Mouse (Mus musculus) kidney, embryonic 14.5 days (tissue): ENCODE data around the gene Aaas. TPM values are rescaled to one million over a fixed set of nuclear protein-coding genes. Genes with fewer than 3 reads are reported as not detected.

Experiments
- ATAC-seq: fragments of 200-750 bp; cut with Nextera tagmentation; 2 replicates; pipeline ENCODE4 v1.8.0; 2017; ENCODE audit warnings: moderate number of reproducible peaks, mild to moderate bottlenecking, moderate TSS enrichment, moderate library complexity; ENCODE audit not compliant: low FRiP score, low TSS enrichment
- H3K27ac ChIP-seq: fragments of 300-500 bp; sonication (generic); 2 replicates; pipeline ENCODE4 v1.5.1; 2014; ENCODE audit warnings: low read depth, mild to moderate bottlenecking, low read length, moderate library complexity, mixed read lengths
- H3K27me3 ChIP-seq: fragments of 300-500 bp; sonication (generic); 2 replicates; pipeline ENCODE4 v1.6.1; 2014; ENCODE audit warnings: mild to moderate bottlenecking, low read length; ENCODE audit not compliant: control insufficient read depth, insufficient read depth
- H3K36me3 ChIP-seq: fragments of 300-500 bp; sonication (generic); 2 replicates; pipeline ENCODE4 v1.6.1; 2014; ENCODE audit warnings: low read length, mixed read lengths; ENCODE audit not compliant: control insufficient read depth, insufficient read depth
- H3K4me1 ChIP-seq: fragments of 300-500 bp; sonication (generic); 2 replicates; pipeline ENCODE4 v1.6.1; 2014; ENCODE audit warnings: low read length, mixed read lengths; ENCODE audit not compliant: control insufficient read depth, insufficient read depth
- H3K4me2 ChIP-seq: fragments of 300-500 bp; sonication (generic); replicated peaks from 2 replicates; pipeline ENCODE4 v1.6.1; 2014; ENCODE audit warnings: low read depth, mild to moderate bottlenecking, low read length
- H3K4me3 ChIP-seq: fragments of 300-500 bp; sonication (generic); 2 replicates; pipeline ENCODE4 v1.5.1; 2014; ENCODE audit warnings: mild to moderate bottlenecking, low read length
- H3K9ac ChIP-seq: fragments of 300-500 bp; sonication (generic); 2 replicates; pipeline ENCODE4 v1.6.1; 2014; ENCODE audit warnings: low read depth, mild to moderate bottlenecking, low read length, moderate library complexity
- H3K9me3 ChIP-seq: fragments of 300-500 bp; sonication (generic); 2 replicates; pipeline ENCODE4 v1.6.1; 2016; ENCODE audit warnings: low read length; ENCODE audit not compliant: control insufficient read depth
- WGBS: fragments of 180-500 bp; shearing (Covaris S2); extraction: QIAGEN DNeasy Blood & Tissue Kit; methylation state at CpG from one replicate; pipeline ENCODE4 v1.1.7; 2014; 5-methylcytosine and 5-hydroxymethylcytosine counted together
- polyA plus RNA-seq: library from polyadenylated mRNA; unstranded; fragments of >200 nt; fragmentation: Nextera tagmentation; extraction: Ambion mirVana; gene quantifications from 2 replicates; pipeline ENCODE4 v1.2.1, GENCODE M21; 2014

Aaas gene
- polyA plus RNA-seq, result 73.3 and 84.7 TPM in 2 replicates

DNA sequence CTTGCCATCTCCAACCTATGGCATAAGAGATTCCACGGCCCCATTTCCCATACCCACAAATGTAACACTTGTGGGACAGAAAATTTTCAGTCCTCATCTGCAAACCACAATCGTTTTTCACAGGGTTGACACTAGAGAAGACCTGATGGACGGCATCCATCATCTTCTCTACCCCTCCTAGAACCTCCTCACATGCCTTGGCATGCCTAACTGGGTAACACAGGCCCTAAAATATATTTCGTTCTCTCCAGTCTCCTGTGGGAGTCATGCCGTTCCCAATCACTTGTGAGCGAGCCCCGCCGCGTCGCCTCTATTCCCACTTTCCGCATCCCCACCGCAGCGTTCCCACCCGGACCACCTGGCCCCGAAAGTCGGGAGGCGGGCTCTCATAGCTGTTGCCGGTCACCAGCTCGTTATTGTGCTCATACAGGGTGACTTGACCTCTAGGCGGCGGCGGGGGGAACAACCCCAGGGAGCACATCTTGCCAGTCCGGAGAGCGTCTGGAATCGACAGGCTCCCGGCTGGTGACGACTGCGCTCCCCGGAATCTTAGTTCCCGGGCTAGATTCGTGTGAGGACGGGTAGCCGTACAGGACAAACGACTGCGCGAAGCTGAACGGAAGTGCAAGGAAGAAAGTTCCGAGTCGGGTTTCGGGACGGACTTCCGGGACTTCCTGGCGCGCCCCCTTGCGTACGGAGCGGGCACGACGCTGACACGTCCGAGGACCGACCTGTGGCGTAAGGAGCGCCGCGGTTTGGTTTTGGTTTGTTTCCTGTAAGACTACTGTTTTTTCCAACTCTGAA is at the start of gene Aaas:
TSS of gene Aaas (minus strand) at position 634 of the 804 bp plus-strand sequence.
- peak; percentile 86 for ATAC-seq
- Histone ChIP-seq H3K27me3 (no peaks in the 10 kb centered on the region), H3K4me3 (peak within 1 kb of the TSS; percentile 87), H3K9ac (peak within 1 kb of the TSS; percentile 86), H3K27ac (peak within 1 kb of the TSS; percentile 79; the same call in 1 of the 2 replicates), H3K36me3 (peaks cover 18% of the 10 kb centered on the region), H3K4me1 (peaks cover 5% of the 10 kb centered on the region; the same call in 1 of the 2 replicates), H3K4me2 (peak within 1 kb of the TSS; percentile 73), H3K9me3 (no peaks in the 10 kb centered on the region)
- WGBS, result under 1% methylated on average over 56 of the region's 56 CpGs

DNA sequence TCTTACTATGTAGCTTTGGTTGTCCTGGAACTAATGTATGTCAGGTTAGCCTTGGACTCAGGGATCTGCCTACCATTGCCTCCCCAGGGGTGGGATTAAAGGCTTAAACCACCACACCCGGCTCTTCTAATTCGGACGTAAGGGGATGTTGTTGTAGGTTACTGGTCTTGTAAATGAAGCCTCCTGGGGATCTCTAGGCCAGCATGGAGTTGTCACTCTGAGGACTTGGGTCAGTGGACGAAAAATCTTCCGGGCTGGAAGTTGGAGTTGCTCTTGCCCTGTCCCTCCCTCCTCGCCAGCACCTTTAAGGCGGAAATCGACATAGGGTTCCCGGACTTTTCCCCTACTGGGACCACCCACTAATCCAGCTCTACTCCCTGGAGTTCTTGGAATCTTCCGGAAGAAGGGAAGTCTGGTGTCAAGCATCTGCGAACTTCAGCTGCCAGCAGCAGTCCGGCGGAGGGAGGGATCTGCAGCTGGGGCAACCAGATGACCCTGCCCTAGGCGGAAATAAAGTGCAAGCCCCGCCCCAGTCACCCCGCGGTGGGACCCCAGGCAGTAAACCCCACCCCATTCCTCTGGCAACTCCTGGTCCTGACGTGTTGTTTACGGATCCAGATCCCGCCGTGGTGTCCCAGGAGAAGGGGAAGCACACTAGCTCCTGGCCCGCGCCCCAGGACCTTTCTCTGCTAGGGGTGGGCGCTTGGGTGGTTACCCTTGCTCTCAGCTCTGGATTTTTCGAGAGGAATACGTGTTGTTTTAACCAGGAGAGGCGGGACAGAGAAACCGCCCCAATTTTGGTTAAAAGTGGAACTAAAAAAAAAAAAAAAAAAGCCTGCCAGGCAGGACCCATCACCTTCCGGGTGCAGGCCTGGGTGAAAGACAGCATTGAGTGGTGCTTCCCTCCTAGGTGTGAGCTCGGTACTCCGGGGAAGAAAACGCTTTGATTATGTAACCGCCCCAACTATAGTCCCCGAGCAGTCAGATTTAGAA is 49.0 kb upstream of the Aaas start:
- ATAC-seq, result peak; percentile 88
- no peaks in the 10 kb centered on the region for H3K9me3 ChIP-seq
- peak overlapping the region; percentile 89 for H3K27ac ChIP-seq
- H3K36me3 ChIP-seq, result no peaks in the 10 kb centered on the region
- WGBS, result 3% methylated on average over 34 of the region's 34 CpGs
- peak overlapping the region; percentile 50 for H3K9ac ChIP-seq
- peaks cover 15% of the 10 kb centered on the region; the same call in 1 of the 2 replicates for H3K4me1 ChIP-seq
- peak overlapping the region; percentile 59 for H3K4me2 ChIP-seq
- H3K4me3 ChIP-seq, result peak overlapping the region; percentile 37
- H3K27me3 ChIP-seq, result no peaks in the 10 kb centered on the region

DNA sequence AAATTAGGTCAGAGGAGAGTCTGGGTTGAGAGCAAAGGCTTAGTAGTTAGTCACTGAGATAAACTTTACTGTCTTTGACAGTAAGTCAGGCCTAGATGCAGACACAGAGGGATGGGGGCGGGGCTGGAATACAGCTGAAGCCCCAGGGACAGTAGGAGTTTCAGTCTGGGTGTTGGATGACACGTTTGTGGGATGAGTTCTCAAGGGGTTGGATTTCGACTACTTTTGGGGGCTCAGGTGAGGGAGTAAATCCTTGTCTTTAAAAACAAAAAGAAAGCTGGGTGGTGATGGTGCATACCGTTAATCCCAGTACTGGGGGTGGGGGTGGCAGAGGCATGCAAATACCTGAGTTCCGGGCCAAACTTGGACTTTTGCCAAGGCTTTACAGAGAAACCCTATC is 48.1 kb upstream of the Aaas start:
- H3K27ac ChIP-seq, result peak overlapping the region; percentile 89
- H3K4me2 ChIP-seq, result peak overlapping the region; percentile 59
- no peak overlapping the region; the same call in 1 of the 2 replicates for H3K4me3 ChIP-seq
- ATAC-seq, result no peak
- H3K27me3 ChIP-seq, result no peaks in the 10 kb centered on the region
- 10% methylated on average over 5 of the region's 5 CpGs for WGBS
- H3K9ac ChIP-seq, result no peak overlapping the region
- H3K4me1 ChIP-seq, result peaks cover 15% of the 10 kb centered on the region; the same call in 1 of the 2 replicates
- no peaks in the 10 kb centered on the region for H3K9me3 ChIP-seq
- H3K36me3 ChIP-seq, result no peaks in the 10 kb centered on the region

DNA sequence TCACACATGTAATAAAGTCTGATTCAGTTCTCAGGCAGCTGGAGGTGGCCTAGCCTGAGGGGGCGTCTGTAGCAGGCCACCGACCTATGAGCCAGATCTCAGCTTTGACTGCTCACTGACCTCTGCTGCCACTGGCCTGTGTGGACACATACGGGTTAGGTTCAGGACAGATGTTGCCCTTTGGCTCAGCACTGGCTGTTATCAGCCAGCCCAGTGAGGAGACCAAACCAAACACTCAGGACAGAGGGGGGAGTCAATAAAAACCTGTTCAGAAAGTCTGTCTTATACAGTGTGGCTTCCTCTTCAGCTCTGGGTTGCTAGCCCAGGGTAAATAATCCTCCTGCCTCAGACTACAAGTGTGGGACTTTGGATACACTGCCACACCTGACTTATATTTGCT is 44.5 kb upstream of the Aaas start:
- no peaks in the 10 kb centered on the region for H3K9me3 ChIP-seq
- no peak overlapping the region for H3K4me2 ChIP-seq
- H3K4me3 ChIP-seq, result no peak overlapping the region
- no peaks in the 10 kb centered on the region for H3K36me3 ChIP-seq
- peaks cover 15% of the 10 kb centered on the region; the same call in 1 of the 2 replicates for H3K4me1 ChIP-seq
- WGBS, result 3% methylated on average over 3 of the region's 3 CpGs
- peak overlapping the region; percentile 37; the same call in 1 of the 2 replicates for H3K27ac ChIP-seq
- H3K9ac ChIP-seq, result no peak overlapping the region
- ATAC-seq, result no peak
- no peaks in the 10 kb centered on the region for H3K27me3 ChIP-seq

DNA sequence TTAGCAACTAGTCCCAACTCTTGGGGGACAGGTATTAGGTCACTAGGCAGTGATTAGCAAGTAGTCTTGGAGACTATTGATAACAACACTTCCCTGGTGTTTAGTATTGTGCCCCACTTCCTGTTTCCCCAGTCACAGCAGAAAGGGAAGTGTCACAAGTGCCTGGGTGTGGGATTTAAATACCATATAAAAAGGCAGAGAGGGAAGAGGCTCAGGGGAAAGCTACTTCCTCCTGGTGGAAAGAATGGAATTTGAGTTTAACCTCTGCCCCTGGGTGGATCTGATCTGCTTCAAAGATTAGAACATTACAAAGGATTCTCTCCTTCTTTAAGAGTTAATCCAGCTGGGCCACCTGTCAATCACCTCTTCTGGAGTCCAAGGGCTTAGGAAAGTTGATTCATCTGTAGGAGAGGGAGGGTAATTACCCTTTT is 43.0 kb upstream of the Aaas start:
- no peaks in the 10 kb centered on the region for H3K9me3 ChIP-seq
- no peaks in the 10 kb centered on the region for H3K36me3 ChIP-seq
- H3K4me3 ChIP-seq, result no peak overlapping the region
- no peak overlapping the region for H3K4me2 ChIP-seq
- 0 out of 2 replicates have a peak, but pooled peaks have one; percentile 13 for ATAC-seq
- H3K4me1 ChIP-seq, result peaks cover 11% of the 10 kb centered on the region; the same call in 1 of the 2 replicates
- H3K27ac ChIP-seq, result peak overlapping the region; percentile 51; the same call in 1 of the 2 replicates
- no peaks in the 10 kb centered on the region for H3K27me3 ChIP-seq
- H3K9ac ChIP-seq, result no peak overlapping the region

DNA sequence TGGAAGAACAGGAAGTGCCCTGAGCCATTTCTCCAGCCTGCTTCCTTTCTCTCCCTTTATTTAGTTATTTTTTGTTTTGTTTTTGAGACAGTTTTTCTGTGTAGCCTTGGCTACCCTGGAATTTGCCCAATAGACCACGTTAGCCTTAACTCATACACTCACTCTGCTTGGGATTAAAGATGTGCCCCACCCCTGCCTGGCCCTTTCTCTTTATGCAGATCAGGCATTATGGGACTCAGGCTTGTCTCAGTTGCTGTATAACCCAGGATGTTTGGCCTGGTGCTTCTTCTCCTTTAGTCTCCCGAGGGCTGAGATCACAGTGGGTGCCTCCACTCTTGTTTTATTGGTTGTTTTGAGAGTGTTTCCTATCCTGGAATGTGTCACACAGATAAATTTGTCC is 41.9 kb upstream of the Aaas start:
- H3K4me3 ChIP-seq, result no peak overlapping the region
- H3K27me3 ChIP-seq, result no peaks in the 10 kb centered on the region
- no peaks in the 10 kb centered on the region for H3K9me3 ChIP-seq
- no peaks in the 10 kb centered on the region for H3K36me3 ChIP-seq
- WGBS, result 80% methylated on average over 2 of the region's 2 CpGs
- no peak overlapping the region for H3K27ac ChIP-seq
- H3K9ac ChIP-seq, result no peak overlapping the region
- no peak for ATAC-seq
- peaks cover 7% of the 10 kb centered on the region; the same call in 1 of the 2 replicates for H3K4me1 ChIP-seq
- H3K4me2 ChIP-seq, result no peak overlapping the region

DNA sequence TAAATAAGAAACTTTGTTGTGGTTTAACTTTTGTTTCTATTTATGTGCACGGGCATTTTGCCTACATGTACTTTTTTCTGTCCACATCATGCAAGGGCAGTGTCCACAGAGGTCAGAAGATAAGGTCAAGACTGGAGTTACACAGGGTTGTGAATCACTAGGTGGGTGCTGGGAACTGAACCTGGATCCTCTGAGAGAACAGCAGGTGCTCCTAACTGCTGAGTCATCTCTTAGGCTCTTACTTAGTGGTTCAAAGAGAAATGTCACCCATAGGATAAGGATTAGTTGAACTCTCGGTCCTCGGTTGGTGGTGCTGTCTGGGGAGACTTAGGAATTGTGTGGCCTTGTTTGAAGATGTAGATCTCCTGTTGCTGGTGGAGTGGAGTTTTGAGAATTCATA is 38.4 kb upstream of the Aaas start:
- no peak for ATAC-seq
- Histone ChIP-seq H3K9ac (no peak overlapping the region), H3K27me3 (no peaks in the 10 kb centered on the region), H3K27ac (no peak overlapping the region), H3K4me1 (no peaks in the 10 kb centered on the region), H3K4me3 (no peak overlapping the region), H3K36me3 (no peaks in the 10 kb centered on the region), H3K9me3 (no peaks in the 10 kb centered on the region), H3K4me2 (no peak overlapping the region)
- 91% methylated on average over 3 of the region's 3 CpGs for WGBS

DNA sequence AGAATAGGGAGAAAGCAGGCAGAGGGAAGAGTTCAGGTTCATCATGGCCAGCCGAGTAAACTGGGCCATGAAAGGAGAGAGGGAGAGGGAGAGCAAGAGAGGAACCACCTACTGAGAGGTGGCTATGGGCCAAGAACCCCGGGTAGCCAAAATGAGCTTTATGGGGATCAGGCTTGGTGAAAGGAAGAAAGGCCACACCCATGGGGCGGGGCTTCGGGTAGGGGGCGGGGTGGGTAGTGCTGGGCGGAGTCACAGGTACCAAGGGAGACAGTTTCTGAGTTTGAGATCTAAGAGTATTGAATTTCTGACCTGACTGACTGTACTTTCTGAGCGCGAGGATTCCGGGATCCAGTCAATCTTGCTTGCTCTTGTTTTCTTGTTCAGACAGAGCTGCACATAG is 36.1 kb upstream of the Aaas start:
- Histone ChIP-seq H3K4me3 (no peak overlapping the region), H3K27ac (no peak overlapping the region), H3K9me3 (no peaks in the 10 kb centered on the region), H3K9ac (no peak overlapping the region), H3K36me3 (no peaks in the 10 kb centered on the region), H3K4me2 (no peak overlapping the region), H3K4me1 (0 out of 2 replicates have a peak, but pooled peaks cover 3% of the 10 kb centered on the region), H3K27me3 (no peaks in the 10 kb centered on the region)
- 55% methylated on average over 9 of the region's 9 CpGs for WGBS
- ATAC-seq, result no peak
